Mouse (Mus musculus) midbrain, embryonic 11.5 days (tissue): ENCODE data around the gene Pkmyt1. TPM values are rescaled to one million over a fixed set of nuclear protein-coding genes. Genes with fewer than 3 reads are reported as not detected.
"Not testable (repeated sequence)": the region's sequence is repeated elsewhere in the genome, so short reads cannot be mapped to it uniquely, and the experiment has no call there.

ENCODE experiments used
- ATAC-seq: fragments of 200-750 bp; cut with Nextera tagmentation; 2 replicates; pipeline ENCODE4 v1.8.0; 2017; ENCODE audit warnings: moderate TSS enrichment, moderate library complexity; ENCODE audit not compliant: low FRiP score
- DNase-seq: peaks from one replicate; pipeline ENCODE4 v3.0.0; 2015; ENCODE audit warnings: low spot score; ENCODE audit errors: missing footprints
- H3K27ac ChIP-seq: fragments of 300-500 bp; sonication (generic); 2 replicates; pipeline ENCODE4 v1.5.1; 2014; ENCODE audit warnings: low read depth, low read length
- H3K27me3 ChIP-seq: fragments of 300-500 bp; sonication (generic); 2 replicates; pipeline ENCODE4 v1.6.1; 2014; ENCODE audit warnings: mild to moderate bottlenecking, low read length, moderate library complexity, mixed read lengths; ENCODE audit not compliant: control insufficient read depth, insufficient read depth
- H3K36me3 ChIP-seq: fragments of 300-500 bp; sonication (generic); 2 replicates; pipeline ENCODE4 v1.6.1; 2014; ENCODE audit warnings: mild to moderate bottlenecking, low read length, moderate library complexity, mixed read lengths; ENCODE audit not compliant: control insufficient read depth, insufficient read depth
- H3K4me1 ChIP-seq: fragments of 300-500 bp; sonication (generic); 2 replicates; pipeline ENCODE4 v1.6.1; 2014; ENCODE audit warnings: low read length; ENCODE audit not compliant: control insufficient read depth, insufficient read depth
- H3K4me2 ChIP-seq: fragments of 300-500 bp; sonication (generic); 2 replicates; pipeline ENCODE4 v1.6.1; 2014; ENCODE audit warnings: mild to moderate bottlenecking, moderate library complexity
- H3K4me3 ChIP-seq: fragments of 300-500 bp; sonication (generic); 2 replicates; pipeline ENCODE4 v1.5.1; 2014; ENCODE audit warnings: low read depth, low read length
- H3K9ac ChIP-seq: fragments of 300-500 bp; sonication (generic); 2 replicates; pipeline ENCODE4 v1.6.1; 2014; ENCODE audit warnings: low read length
- H3K9me3 ChIP-seq: fragments of 300-500 bp; sonication (generic); 2 replicates; pipeline ENCODE4 v1.6.1; 2016; ENCODE audit warnings: low read length; ENCODE audit not compliant: control insufficient read depth
- WGBS: fragments of 180-500 bp; shearing (Covaris S2); extraction: QIAGEN DNeasy Blood & Tissue Kit; methylation state at CpG from one replicate; pipeline ENCODE4 v1.1.7; 2014; 5-methylcytosine and 5-hydroxymethylcytosine counted together
- polyA plus RNA-seq: library from polyadenylated mRNA; unstranded; fragments of >200 nt; fragmentation: Nextera tagmentation; extraction: Ambion mirVana; gene quantifications from 2 replicates; pipeline ENCODE4 v1.2.1, GENCODE M21; 2014

Gene Pkmyt1
- polyA plus RNA-seq, 1 experiment from 2014 or later, result 33.7 TPM

GRCm38 (mm10) chr17:23770493-23770892 lies 44.4 kb downstream of the Pkmyt1 start:
- Histone ChIP-seq H3K27me3 (no peaks in the 10 kb centered on the region), H3K4me1 (peaks cover 7% of the 10 kb centered on the region), H3K9ac (peak overlapping the region; percentile 98), H3K4me3 (peak overlapping the region; percentile 86), H3K36me3 (no peaks in the 10 kb centered on the region; the same call in 1 of the 2 replicates), H3K4me2 (peak overlapping the region; percentile 51), H3K9me3 (no peaks in the 10 kb centered on the region), H3K27ac (no peak overlapping the region; the same call in 1 of the 2 replicates)
- peak; percentile 87 for DNase-seq
- no peak for ATAC-seq
- WGBS, result 17% methylated on average over 2 of the region's 2 CpGs

- ATAC-seq (no peak), DNase-seq (no peak)
- Histone ChIP-seq H3K9ac (peak overlapping the region; percentile 98), H3K27me3 (no peaks in the 10 kb centered on the region), H3K27ac (peak overlapping the region; percentile 82), H3K4me3 (peak overlapping the region; percentile 86), H3K4me1 (peaks cover 7% of the 10 kb centered on the region), H3K9me3 (no peaks in the 10 kb centered on the region), H3K4me2 (peak overlapping the region; percentile 51), H3K36me3 (no peaks in the 10 kb centered on the region; the same call in 1 of the 2 replicates)
- WGBS, result 1% methylated on average over 19 of the region's 19 CpGs
Measured at GRCm38 (mm10) chr17:23770896-23771283, 44.8 kb downstream of the Pkmyt1 start.

GRCm38 (mm10) chr17:23771284-23772218 lies 45.4 kb downstream of the Pkmyt1 start, which contains the start of gene Flywch1:
Flywch1 (minus strand) TSS chr17:23771602.
- ATAC-seq (peak; percentile 98), DNase-seq (peak; percentile 100)
- no peaks in the 10 kb centered on the region for H3K27me3 ChIP-seq
- WGBS, result 4% methylated on average over 57 of the region's 58 CpGs
- peaks cover 7% of the 10 kb centered on the region for H3K4me1 ChIP-seq
- peak within 1 kb of the TSS; percentile 51 for H3K4me2 ChIP-seq
- H3K9ac ChIP-seq, result peak within 1 kb of the TSS; percentile 98
- H3K36me3 ChIP-seq, result no peaks in the 10 kb centered on the region; the same call in 1 of the 2 replicates
- H3K4me3 ChIP-seq, result peak within 1 kb of the TSS; percentile 86
- H3K27ac ChIP-seq, result peak within 1 kb of the TSS; percentile 82
- H3K9me3 ChIP-seq, result no peaks in the 10 kb centered on the region

GRCm38 (mm10) chr17:23772219-23772556 lies 46.1 kb downstream of the Pkmyt1 start:
- not testable (repeated sequence) for H3K4me1 ChIP-seq, DNase-seq, ATAC-seq, H3K9me3 ChIP-seq, H3K27ac ChIP-seq, H3K9ac ChIP-seq, H3K27me3 ChIP-seq, H3K36me3 ChIP-seq
- no CpG with 5 or more reads among the region's 2 CpGs for WGBS
- H3K4me3 ChIP-seq, result peak overlapping the region; percentile 86; the same call in 1 of the 2 replicates
- H3K4me2 ChIP-seq, result peak overlapping the region; percentile 37; the same call in 1 of the 2 replicates

GRCm38 (mm10) chr17:23773676-23774075 lies 47.5 kb downstream of the Pkmyt1 start:
- no peak for ATAC-seq

GRCm38 (mm10) chr17:23774090-23774489 lies 48.0 kb downstream of the Pkmyt1 start:
- Histone ChIP-seq H3K4me2 (no peak overlapping the region), H3K27me3 (no peaks in the 10 kb centered on the region), H3K4me1 (peaks cover 7% of the 10 kb centered on the region), H3K36me3 (no peaks in the 10 kb centered on the region), H3K9ac (no peak overlapping the region), H3K4me3 (no peak overlapping the region), H3K9me3 (no peaks in the 10 kb centered on the region), H3K27ac (no peak overlapping the region)
- DNase-seq (peak; percentile 94), ATAC-seq (peak; percentile 36)
- WGBS, result 7% methylated on average over 12 of the region's 12 CpGs

More at GRCm38 (mm10) chr17:23773676-23774075, 47.5 kb downstream of the Pkmyt1 start:
- no peak overlapping the region for H3K4me2 ChIP-seq
- peak; percentile 73 for DNase-seq
- no peak overlapping the region for H3K27ac ChIP-seq
- H3K4me3 ChIP-seq, result no peak overlapping the region
- no peaks in the 10 kb centered on the region; the same call in 1 of the 2 replicates for H3K36me3 ChIP-seq
- H3K4me1 ChIP-seq, result peaks cover 7% of the 10 kb centered on the region
- H3K27me3 ChIP-seq, result no peaks in the 10 kb centered on the region
- 76% methylated on average over 6 of the region's 6 CpGs for WGBS
- no peak overlapping the region for H3K9ac ChIP-seq
- no peaks in the 10 kb centered on the region for H3K9me3 ChIP-seq

GRCm38 (mm10) chr17:23776216-23776615 lies 50.1 kb downstream of the Pkmyt1 start:
- H3K9ac ChIP-seq, result no peak overlapping the region
- ATAC-seq (no peak), DNase-seq (peak; percentile 66)
- H3K27me3 ChIP-seq, result no peaks in the 10 kb centered on the region
- no peak overlapping the region for H3K27ac ChIP-seq
- 78% methylated on average over 10 of the region's 10 CpGs for WGBS
- no peaks in the 10 kb centered on the region for H3K36me3 ChIP-seq
- H3K4me1 ChIP-seq, result no peaks in the 10 kb centered on the region; the same call in 1 of the 2 replicates
- no peak overlapping the region for H3K4me2 ChIP-seq
- no peaks in the 10 kb centered on the region for H3K9me3 ChIP-seq
- no peak overlapping the region for H3K4me3 ChIP-seq

GRCm38 (mm10) chr17:23777141-23777540 lies 51.0 kb downstream of the Pkmyt1 start:
- no peak for ATAC-seq
- 72% methylated on average over 2 of the region's 2 CpGs for WGBS
- DNase-seq, result no peak
- H3K9me3 ChIP-seq, result no peaks in the 10 kb centered on the region
- no peak overlapping the region for H3K27ac ChIP-seq
- no peak overlapping the region for H3K4me3 ChIP-seq
- no peaks in the 10 kb centered on the region for H3K27me3 ChIP-seq
- H3K9ac ChIP-seq, result no peak overlapping the region
- no peaks in the 10 kb centered on the region for H3K4me1 ChIP-seq
- no peaks in the 10 kb centered on the region for H3K36me3 ChIP-seq
- H3K4me2 ChIP-seq, result no peak overlapping the region

- H3K4me3 ChIP-seq, result no peak overlapping the region
Measured at GRCm38 (mm10) chr17:23778447-23778846, 52.3 kb downstream of the Pkmyt1 start.

More at GRCm38 (mm10) chr17:23778447-23778846, 52.3 kb downstream of the Pkmyt1 start:
- no peak for DNase-seq
- H3K9ac ChIP-seq, result no peak overlapping the region
- H3K4me2 ChIP-seq, result no peak overlapping the region
- no peaks in the 10 kb centered on the region for H3K27me3 ChIP-seq
- H3K36me3 ChIP-seq, result no peaks in the 10 kb centered on the region
- 59% methylated on average over 2 of the region's 2 CpGs for WGBS
- no peaks in the 10 kb centered on the region for H3K9me3 ChIP-seq
- H3K27ac ChIP-seq, result no peak overlapping the region
- H3K4me1 ChIP-seq, result no peaks in the 10 kb centered on the region
- ATAC-seq, result no peak
